Mouse (Mus musculus) limb, embryonic 14.5 days (tissue): ENCODE results near the gene Ccdc146. TPM values are rescaled to one million over a fixed set of nuclear protein-coding genes. Genes with fewer than 3 reads are reported as not detected.

Source experiments
- ATAC-seq: fragments of 200-750 bp; cut with Nextera tagmentation; 2 replicates; pipeline ENCODE4 v1.8.0; 2017; ENCODE audit warnings: low read depth, moderate number of reproducible peaks, moderate TSS enrichment; ENCODE audit not compliant: low FRiP score
- DNase-seq: peaks from one replicate; pipeline ENCODE4 v3.0.0-alpha.2; 2015; ENCODE audit warnings: low spot score
- H3K27ac ChIP-seq: fragments of 300-500 bp; sonication (generic); replicated peaks from 2 replicates; pipeline ENCODE4 v1.5.1; 2014; ENCODE audit warnings: low read depth, mild to moderate bottlenecking, low read length, moderate library complexity, mixed read lengths
- H3K27me3 ChIP-seq: fragments of 300-500 bp; sonication (generic); 2 replicates; pipeline ENCODE4 v1.6.1; 2014; ENCODE audit warnings: low read length, mixed read lengths; ENCODE audit not compliant: control insufficient read depth, insufficient read depth
- H3K36me3 ChIP-seq: fragments of 300-500 bp; sonication (generic); 2 replicates; pipeline ENCODE4 v1.6.1; 2014; ENCODE audit warnings: mild to moderate bottlenecking, low read length, moderate library complexity, mixed read lengths; ENCODE audit not compliant: control insufficient read depth, insufficient read depth
- H3K4me1 ChIP-seq: fragments of 300-500 bp; sonication (generic); 2 replicates; pipeline ENCODE4 v1.6.1; 2014; ENCODE audit warnings: antibody characterized with exemption, low read length, mixed read lengths; ENCODE audit not compliant: control insufficient read depth, insufficient read depth
- H3K4me2 ChIP-seq: fragments of 300-500 bp; sonication (generic); replicated peaks from 2 replicates; pipeline ENCODE4 v1.6.1; 2014; ENCODE audit warnings: low read depth, mild to moderate bottlenecking, low read length, moderate library complexity; ENCODE audit not compliant: severe bottlenecking
- H3K4me3 ChIP-seq: fragments of 300-500 bp; sonication (generic); replicated peaks from 2 replicates; pipeline ENCODE4 v1.5.1; 2014; ENCODE audit warnings: low read length
- H3K9ac ChIP-seq: fragments of 300-500 bp; sonication (generic); 2 replicates; pipeline ENCODE4 v1.6.1; 2014; ENCODE audit warnings: mild to moderate bottlenecking, low read depth, low read length, moderate library complexity; ENCODE audit not compliant: severe bottlenecking
- H3K9me3 ChIP-seq: fragments of 300-500 bp; sonication (generic); 2 replicates; pipeline ENCODE4 v1.6.1; 2016; ENCODE audit warnings: low read length; ENCODE audit not compliant: control insufficient read depth
- POLR2A ChIP-seq: fragments of 200-500 bp; IDR thresholded peaks from 2 replicates; pipeline ENCODE4 v1.8.0; 2012; ENCODE audit warnings: inconsistent platforms, mild to moderate bottlenecking, moderate library complexity, borderline replicate concordance; ENCODE audit not compliant: insufficient read depth, insufficient read length; ENCODE audit errors: extremely low read depth
- WGBS: fragments of 180-500 bp; shearing (Covaris S2); extraction: QIAGEN DNeasy Blood & Tissue Kit; methylation state at CpG from one replicate; pipeline ENCODE4 v1.1.7; 2014; 5-methylcytosine and 5-hydroxymethylcytosine counted together
- polyA plus RNA-seq, 2 experiments: library from polyadenylated mRNA; depleted of rRNA in 1 of 2; stranded (reverse) in 1 of 2; unstranded in 1 of 2; fragments of >200 nt; fragmentation: Nextera tagmentation in 1 of 2; extraction: Ambion mirVana in 1 of 2; gene quantifications; 2 replicates each; pipeline versions ENCODE4 v1.2.1 to v1.2.3; 2012 to 2014

Gene Ccdc146
- polyA plus RNA-seq, 2 experiments = 0.09 to 0.18 TPM

DNA sequence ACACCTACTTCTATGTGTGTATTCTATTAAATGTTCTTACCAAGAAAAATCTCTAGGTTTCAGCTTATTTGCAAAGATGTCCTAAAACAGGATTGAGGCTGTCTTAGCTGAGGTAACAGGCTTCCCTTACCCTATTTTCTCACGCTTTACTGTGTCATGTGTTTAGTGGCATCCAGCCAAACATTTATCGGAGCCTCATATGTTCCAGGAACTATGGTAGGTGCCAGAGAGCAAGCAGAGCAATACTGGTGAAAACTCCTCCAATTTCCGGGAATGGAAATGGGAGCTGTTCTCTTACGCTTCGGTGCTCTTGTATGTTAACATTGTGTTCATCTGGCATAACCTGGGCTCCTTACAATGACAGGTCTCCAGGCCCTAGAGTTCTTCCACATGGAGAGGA, 92.8 kb downstream of the Ccdc146 start:
- Histone ChIP-seq H3K27ac (no peak overlapping the region), H3K27me3 (no peaks in the 10 kb centered on the region), H3K9ac (no peak overlapping the region), H3K4me3 (no peak overlapping the region), H3K4me1 (no peaks in the 10 kb centered on the region), H3K36me3 (no peaks in the 10 kb centered on the region), H3K4me2 (no peak overlapping the region), H3K9me3 (no peaks in the 10 kb centered on the region)
- ATAC-seq = no peak
- DNase-seq = no peak
- TF ChIP-seq POLR2A = no peak
- 69% methylated on average over 5 of the region's 5 CpGs for WGBS

DNA sequence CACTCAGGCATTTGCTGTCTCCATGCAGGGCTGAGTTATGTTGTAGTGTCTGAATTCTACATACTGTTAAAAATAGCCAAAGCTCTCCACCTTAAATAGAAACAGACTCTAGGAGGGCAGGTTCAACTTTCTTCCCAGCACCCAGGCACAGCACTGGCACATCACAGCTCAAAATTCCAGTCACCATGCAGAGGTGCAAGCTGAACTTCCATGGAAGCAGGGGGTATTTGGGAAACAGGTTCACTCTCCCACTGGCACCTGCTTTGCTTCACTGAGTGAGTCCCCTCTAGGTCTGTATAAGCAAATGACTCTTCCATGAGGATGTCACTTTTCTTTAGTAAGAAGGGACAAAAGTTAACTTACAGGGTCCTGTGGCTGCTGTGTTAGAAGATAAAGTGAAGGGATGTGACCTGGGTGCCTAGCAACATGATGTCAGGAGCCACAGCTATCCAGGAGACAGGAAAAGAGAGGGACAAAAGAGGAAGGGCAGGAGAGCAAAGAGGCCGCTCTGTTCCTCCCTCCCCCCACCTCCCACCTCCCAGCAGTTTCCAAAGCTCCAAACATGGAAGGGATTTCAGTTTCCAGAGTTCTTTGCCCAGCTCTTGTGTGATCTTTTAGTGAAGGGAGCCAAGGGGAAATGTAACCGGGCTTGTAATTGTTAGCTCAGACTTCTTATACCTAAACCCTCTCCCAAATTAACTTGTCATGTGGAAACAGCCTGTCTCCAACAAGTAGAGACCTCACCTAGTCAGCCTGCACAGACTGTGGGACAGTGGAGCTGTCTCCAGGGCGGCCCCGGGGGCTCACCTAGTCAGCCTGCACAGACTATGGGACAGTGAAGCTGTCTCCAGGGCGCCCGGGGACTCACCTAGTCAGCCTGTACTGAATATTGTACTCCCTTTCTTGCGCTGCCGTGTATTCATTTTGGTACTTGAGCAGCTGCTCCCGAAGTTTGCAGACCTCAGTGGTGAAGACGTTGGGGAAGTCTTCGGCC, 94.5 kb downstream of the Ccdc146 start:
- no peaks in the 10 kb centered on the region for H3K9me3 ChIP-seq
- H3K36me3 ChIP-seq = no peaks in the 10 kb centered on the region
- no peak overlapping the region for H3K4me3 ChIP-seq
- no peaks in the 10 kb centered on the region for H3K27me3 ChIP-seq
- H3K4me2 ChIP-seq = no peak overlapping the region
- no peaks in the 10 kb centered on the region for H3K4me1 ChIP-seq
- DNase-seq = no peak
- H3K27ac ChIP-seq = no peak overlapping the region
- no peak overlapping the region for H3K9ac ChIP-seq
- 55% methylated on average over 11 of the region's 11 CpGs for WGBS
- TF ChIP-seq POLR2A = no peak
- no peak for ATAC-seq

DNA sequence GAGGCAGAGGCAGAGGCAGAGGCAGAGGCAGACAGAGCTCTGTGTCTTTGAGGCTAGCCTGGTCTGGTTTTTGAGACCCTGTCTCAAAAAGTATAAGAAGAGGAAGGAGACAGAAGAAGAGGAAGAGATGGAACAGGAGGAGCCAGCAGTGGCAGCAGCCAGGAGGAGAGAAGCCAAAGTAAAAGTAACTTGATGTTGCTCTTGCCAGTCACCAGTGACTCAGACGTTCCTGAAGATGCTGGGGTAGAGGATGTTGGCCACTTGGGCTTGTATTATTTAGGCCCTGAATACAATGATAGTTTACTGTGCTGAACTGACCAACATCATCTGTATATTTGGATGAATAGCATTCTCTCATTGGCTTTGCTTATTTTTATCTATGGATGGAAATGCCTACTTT, 95.9 kb downstream of the Ccdc146 start:
- no peak for TF ChIP-seq POLR2A
- H3K27me3 ChIP-seq = no peaks in the 10 kb centered on the region
- no peak overlapping the region for H3K27ac ChIP-seq
- WGBS = 70% methylated on average over 1 of the region's 1 CpGs
- no peak for ATAC-seq
- H3K4me3 ChIP-seq = no peak overlapping the region
- no peak overlapping the region for H3K4me2 ChIP-seq
- no peak for DNase-seq
- no peaks in the 10 kb centered on the region for H3K9me3 ChIP-seq
- no peaks in the 10 kb centered on the region for H3K36me3 ChIP-seq
- no peaks in the 10 kb centered on the region for H3K4me1 ChIP-seq
- no peak overlapping the region for H3K9ac ChIP-seq

DNA sequence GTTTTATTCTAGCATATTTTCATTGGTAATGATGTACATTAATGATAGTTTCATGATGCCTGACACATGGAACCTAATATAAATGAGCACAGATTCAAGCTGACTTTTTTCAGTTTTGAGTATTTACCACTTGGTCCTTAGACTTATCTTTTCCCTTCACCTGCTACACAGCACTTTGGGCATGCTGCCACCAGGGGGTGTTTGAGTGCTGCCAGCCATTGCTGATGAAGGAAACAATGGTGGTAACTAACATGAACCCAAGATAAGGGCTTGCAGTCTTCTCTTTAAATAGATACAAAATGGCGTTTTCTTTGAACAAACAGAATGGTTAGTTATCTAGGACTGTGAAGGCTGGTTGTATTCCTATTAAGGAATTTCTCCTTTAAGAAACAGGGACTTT, 98.0 kb downstream of the Ccdc146 start:
- peak; percentile 11 for DNase-seq
- no peak overlapping the region for H3K27ac ChIP-seq
- H3K4me3 ChIP-seq = no peak overlapping the region
- H3K9me3 ChIP-seq = no peaks in the 10 kb centered on the region
- H3K36me3 ChIP-seq = no peaks in the 10 kb centered on the region
- no peak overlapping the region for H3K9ac ChIP-seq
- no peaks in the 10 kb centered on the region for H3K4me1 ChIP-seq
- no peak for ATAC-seq
- no peaks in the 10 kb centered on the region for H3K27me3 ChIP-seq
- H3K4me2 ChIP-seq = no peak overlapping the region
- TF ChIP-seq POLR2A = no peak
- WGBS = 26% methylated on average over 1 of the region's 1 CpGs

DNA sequence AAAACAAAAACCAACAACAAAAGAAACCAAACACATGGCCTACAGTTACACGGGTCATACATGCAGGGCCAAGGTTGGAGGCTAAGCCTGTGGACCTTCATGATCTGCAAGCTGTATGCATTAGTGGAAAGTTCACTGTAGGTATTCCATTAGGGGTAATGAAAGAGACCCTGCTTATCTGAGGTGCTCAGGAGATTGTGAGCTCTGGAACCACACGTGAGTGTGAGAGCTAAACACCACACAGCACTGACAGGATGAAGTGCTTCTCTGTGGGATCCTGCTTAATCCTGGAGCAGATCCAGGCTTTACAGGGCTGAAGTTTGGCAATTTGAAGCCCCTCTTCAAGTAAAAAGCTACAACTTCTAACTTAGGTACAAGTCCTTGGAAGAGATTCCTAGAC, 104.3 kb downstream of the Ccdc146 start:
- Histone ChIP-seq H3K27me3 (no peaks in the 10 kb centered on the region), H3K27ac (no peak overlapping the region), H3K4me3 (no peak overlapping the region), H3K36me3 (no peaks in the 10 kb centered on the region), H3K4me1 (no peaks in the 10 kb centered on the region), H3K9ac (no peak overlapping the region), H3K4me2 (no peak overlapping the region), H3K9me3 (no peaks in the 10 kb centered on the region)
- no peak for TF ChIP-seq POLR2A
- DNase-seq = no peak
- ATAC-seq = no peak
- WGBS = 86% methylated on average over 2 of the region's 2 CpGs
